Mouse (Mus musculus) urinary bladder, postnatal 36 days (tissue): ENCODE data around the gene Usp48.
A peak's percentile ranks its signal among the peaks of the same experiment; 100 is the strongest.

Experiments
- DNase-seq, 2 experiments: peaks; one replicate each; pipeline ENCODE4 v3.0.0; 2022; ENCODE audit warnings: low spot score in 2 of 2, mixed read lengths in 1 of 2

The Usp48 gene

DNA sequence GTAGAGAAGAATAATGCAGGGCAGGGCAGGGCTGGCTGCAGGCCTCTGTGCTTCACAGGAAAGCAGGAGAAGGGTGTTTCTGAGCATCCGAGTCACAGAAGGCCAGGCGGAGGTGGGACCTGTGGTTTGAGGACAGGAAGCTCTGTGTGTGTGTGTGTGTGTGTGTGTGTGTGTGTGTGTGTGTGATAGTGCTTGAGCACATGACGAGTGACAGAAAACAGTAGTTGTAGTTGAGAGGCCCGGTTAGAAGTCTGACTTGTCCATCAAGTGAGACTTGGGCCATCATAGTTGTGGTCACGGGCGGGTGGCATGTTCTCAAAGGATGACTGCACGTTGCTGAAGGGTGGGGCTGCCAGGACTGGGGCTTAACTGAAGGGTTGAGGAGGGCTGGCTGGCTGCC is 16.1 kb downstream of the Usp48 start:
- peak in 1 of 2 experiments; percentile 16 for DNase-seq

DNA sequence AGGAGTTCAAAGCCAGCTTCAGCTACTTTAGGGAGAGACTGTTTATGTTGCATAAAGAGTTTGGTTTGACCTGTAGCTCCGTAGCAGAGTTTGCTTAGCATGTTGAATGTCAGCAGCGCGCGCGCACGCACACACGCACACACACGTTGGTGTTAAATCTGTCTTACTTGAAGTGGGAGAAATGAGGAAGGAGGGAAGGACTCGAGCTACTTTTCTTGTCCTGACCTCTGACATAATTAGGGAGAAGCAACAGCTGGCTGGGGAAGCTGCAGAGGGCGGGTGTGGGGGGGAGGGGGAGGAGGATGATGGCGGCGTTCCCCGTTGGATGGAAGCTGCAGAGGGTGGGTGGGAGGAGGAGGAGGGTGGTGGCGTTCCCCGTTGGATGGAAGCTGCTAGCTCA is 16.7 kb downstream of the Usp48 start:
- no peak for DNase-seq

- DNase-seq = no peak
These were observed 29.3 kb downstream of the Usp48 start for GRCm38 (mm10) chr4:137622847-137623246.

- no peak for DNase-seq
These were observed 34.1 kb downstream of the Usp48 start for GRCm38 (mm10) chr4:137627476-137628235.

DNA sequence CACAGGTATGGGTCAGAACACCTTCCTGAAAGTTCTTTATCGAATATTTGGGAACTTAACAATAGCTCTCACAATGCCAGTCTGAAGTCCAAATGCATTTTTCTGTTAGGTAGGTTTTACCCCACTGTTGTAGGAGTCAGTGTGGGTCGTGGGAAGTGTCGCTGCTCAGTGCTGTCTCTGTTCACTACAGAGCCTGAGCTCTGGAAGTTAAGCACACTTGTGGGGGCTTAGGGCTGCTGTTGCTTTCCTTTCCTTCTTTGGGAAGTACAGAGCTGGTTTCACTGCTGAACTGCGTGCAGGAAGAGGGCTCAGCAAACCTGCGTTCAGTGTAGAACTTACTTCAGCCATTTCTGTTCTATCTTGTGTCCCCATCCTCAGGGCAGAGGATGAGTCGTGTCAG is 34.8 kb downstream of the Usp48 start:
- no peak for DNase-seq

GRCm38 (mm10) chr4:137629354-137629753 is 35.8 kb downstream of the Usp48 start:
- peak in 1 of 2 experiments; percentile 61 for DNase-seq

DNA sequence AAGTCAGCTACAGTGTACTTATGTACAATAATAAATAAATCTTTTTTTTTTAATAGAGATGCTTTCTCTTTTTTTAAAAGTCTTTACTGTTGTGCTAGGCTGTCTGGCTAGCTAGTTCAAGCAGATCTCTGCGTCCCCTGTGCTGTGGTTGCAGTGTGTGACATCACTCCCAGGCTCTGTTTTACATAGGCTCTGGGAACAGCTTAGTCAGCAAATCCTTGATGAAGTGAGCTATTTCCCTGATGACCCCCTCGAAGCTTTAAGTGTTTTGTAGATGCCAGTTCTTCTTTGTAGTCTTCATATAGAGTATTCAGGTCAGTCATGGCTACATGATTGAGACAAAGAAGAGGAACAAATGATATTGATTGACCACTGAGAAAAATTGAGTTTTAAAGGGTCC is 36.6 kb downstream of the Usp48 start:
- DNase-seq = no peak

DNA sequence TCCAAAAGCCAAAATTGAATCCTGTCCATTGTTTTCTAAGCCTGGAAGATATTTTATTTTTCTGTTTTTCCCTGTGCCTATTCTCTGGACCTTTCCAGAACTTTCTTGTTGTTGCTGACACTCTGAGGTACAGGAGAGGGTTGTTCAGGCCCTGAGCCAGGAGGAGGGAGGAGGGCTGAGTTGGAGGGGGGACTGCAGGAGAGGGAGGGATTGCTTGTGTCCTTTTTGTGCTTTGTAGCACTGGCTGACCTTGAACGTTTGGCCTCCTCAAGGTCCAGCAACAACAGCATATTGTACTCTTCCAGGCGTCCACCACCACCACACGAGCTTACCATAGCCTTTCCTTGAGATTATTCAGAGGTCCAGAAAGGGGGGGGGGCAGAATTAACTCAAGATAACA is 38.0 kb downstream of the Usp48 start:
- DNase-seq = no peak

DNA sequence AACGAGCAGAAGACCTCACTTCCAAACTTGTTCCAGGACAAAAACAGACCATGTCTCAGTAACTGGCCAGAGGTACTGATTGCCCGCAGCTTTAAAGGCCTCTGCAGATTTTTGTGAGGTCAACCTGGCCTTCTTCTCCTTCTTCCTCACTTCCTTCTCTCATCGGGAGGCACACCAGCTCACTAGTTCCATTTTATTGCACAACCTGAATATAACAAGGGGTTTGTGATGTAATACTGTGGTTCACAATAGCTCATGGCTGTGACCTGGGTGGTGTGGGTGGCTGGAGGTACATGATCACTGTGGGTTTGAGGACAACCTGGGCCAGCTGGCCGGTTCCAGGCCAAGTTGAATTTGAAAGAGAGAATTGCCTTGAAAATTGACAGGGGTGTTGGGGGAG is 39.8 kb downstream of the Usp48 start:
- DNase-seq = no peak

- no peak for DNase-seq
These were observed 43.0 kb downstream of the Usp48 start for GRCm38 (mm10) chr4:137636597-137636996.

GRCm38 (mm10) chr4:137641556-137641955 is 48.0 kb downstream of the Usp48 start:
- DNase-seq = peak in 1 of 2 experiments; percentile 56

- DNase-seq = no peak
These were observed 48.5 kb downstream of the Usp48 start for GRCm38 (mm10) chr4:137642101-137642500.

DNA sequence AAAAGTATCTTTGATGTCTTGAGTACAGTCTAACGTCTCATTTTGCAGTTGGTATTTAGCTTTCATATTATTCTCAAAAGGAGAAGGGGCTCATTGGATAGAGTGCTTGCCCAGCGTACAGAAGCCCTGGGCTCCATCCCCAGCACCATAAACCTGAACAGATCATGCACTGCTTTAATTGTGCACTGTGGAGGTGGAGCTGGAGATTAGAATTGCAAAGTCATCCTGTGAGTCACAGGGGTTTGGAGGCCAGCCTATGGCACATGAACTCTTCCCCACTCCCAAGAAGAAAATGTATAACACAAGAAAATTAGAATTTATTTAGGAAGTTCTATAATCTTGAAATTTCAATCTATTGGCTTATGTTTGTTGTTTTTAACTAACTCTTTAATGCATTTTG is 49.9 kb downstream of the Usp48 start:
- no peak for DNase-seq

DNA sequence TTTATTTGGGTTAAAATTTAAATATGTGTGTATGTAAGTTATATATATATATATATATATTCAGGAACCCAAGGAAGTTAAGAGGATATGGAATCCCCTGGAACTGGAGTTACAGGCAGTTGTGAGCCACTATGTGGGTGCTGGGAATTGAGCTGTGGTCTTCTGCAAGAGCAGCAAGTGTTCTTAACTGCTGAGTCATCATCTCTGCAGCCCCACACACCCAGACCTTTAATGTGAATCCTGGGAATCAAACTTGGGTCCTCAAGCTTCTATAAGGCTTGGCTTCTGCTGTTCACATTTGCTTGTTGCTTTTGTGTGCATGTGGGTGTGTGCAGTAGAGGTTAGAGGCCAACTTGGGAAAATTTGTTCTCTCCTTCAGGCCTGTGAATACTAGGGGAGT is 52.7 kb downstream of the Usp48 start:
- DNase-seq = no peak

DNA sequence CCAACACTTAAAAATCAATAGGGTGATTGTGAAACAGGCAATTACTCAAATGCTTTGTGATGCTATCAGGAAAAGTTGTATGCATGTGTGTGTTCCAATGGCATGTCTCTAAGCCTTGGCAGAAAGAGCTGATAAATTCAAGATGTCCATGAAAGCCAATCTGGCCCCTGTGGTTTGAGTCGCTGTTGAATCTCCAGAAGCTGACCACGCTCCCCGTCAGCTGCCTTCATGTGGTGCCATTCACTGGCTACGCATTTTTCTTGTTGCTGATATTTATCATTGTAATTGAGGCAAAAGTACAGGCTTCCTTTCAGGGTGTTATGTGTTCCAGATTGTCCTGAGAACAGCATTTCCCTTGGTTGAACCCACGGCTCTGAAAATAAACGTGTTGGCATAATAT is 54.1 kb downstream of the Usp48 start:
- DNase-seq = no peak

GRCm38 (mm10) chr4:137648230-137648629 is 54.7 kb downstream of the Usp48 start:
- no peak for DNase-seq

GRCm38 (mm10) chr4:137650912-137651311 is 57.4 kb downstream of the Usp48 start:
- no peak for DNase-seq

DNA sequence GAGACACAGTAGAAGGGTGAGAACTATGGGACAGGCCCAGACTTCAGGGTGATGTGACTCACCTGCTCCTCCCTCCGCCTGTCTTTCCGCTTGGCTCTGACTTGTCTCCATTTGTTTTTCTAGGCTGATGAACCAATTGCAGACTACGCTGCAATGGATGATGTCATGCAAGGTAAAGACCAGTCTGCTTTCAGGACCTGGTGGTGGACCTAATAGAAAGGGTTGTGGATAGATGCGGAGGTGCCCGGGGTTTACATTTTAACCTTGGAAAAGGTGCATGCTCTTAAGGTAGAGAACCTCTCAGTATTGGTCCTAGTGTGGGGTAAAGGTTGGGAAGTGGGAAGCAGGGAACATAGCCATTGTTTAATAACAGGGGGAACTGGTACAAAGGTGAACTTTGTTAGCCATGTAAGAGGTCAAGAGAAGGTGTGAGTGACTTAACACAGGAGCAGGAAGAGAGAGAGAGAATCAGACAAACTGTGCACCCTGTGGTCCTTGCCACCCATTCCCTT is 59.3 kb downstream of the Usp48 start:
- peak; percentile 36 to 49 for DNase-seq

- no peak for DNase-seq
These were observed 61.9 kb downstream of the Usp48 start for GRCm38 (mm10) chr4:137655241-137656031.

GRCm38 (mm10) chr4:137657674-137658073 is 64.1 kb downstream of the Usp48 start:
- DNase-seq = no peak

DNA sequence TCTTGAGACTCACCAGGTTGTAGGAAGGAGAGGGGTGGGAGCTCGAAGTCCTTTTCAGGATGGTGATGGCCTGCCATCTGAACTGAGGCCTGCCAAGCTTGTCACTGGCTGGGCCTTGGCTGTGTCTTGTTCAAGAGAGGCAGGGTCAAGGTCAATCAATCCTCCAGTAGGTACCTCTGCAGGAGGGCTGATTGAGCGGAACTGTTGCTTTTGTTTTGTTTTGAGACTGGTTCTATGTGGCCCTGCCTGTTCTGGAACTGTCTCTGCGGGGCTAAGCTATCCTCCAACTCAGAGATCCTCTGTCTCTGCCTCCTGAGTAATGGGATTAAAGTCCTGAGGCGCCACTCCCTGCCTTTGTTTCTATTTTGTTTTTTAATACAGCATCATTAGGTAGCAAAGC is 66.0 kb downstream of the Usp48 start:
- DNase-seq = no peak

GRCm38 (mm10) chr4:137660364-137661077 is 67.0 kb downstream of the Usp48 start:
- DNase-seq = peak; percentile 28 to 57
